Mouse (Mus musculus) left cerebral cortex, adult 9 months (tissue): ENCODE results near the gene Tmem251.

Experiments
- DNase-seq, 2 experiments: peaks; one replicate each; pipeline ENCODE4 v3.0.0; 2022; ENCODE audit warnings: low spot score in 2 of 2

Tmem251 gene

GRCm38 (mm10) chr12:102757055-102757688 is 13.6 kb downstream of the Tmem251 start:
- DNase-seq = no peak

GRCm38 (mm10) chr12:102757689-102758402 is 14.3 kb downstream of the Tmem251 start, which contains the start of the genes Gm28051, Gon7 and Ubr7:
Gene Gm28051 (minus strand): TSS chr12:102757765.
Gene Gon7 (minus strand): TSS chr12:102757803.
Gene Ubr7 (plus strand): TSS chr12:102757967.
- DNase-seq = peak; percentile 90 to 97

GRCm38 (mm10) chr12:102758403-102758756 is 14.8 kb downstream of the Tmem251 start, which contains the start of gene Gm20604:
Gene Gm20604 (minus strand): TSS chr12:102758672.
- DNase-seq = peak in 1 of 2 experiments; percentile 26

- DNase-seq = no peak
These were observed 15.4 kb downstream of the Tmem251 start for GRCm38 (mm10) chr12:102758936-102759335.

- DNase-seq = no peak
These were observed 18.1 kb downstream of the Tmem251 start for GRCm38 (mm10) chr12:102761668-102762067.

- DNase-seq = no peak
These were observed 20.1 kb downstream of the Tmem251 start for GRCm38 (mm10) chr12:102763696-102764095.

GRCm38 (mm10) chr12:102769000-102769399 is 25.4 kb downstream of the Tmem251 start:
- DNase-seq = no peak

- DNase-seq = no peak
These were observed 28.0 kb downstream of the Tmem251 start for GRCm38 (mm10) chr12:102771601-102772000.

GRCm38 (mm10) chr12:102772676-102773075 is 29.1 kb downstream of the Tmem251 start:
- no peak for DNase-seq

GRCm38 (mm10) chr12:102776035-102776434 is 32.5 kb downstream of the Tmem251 start:
- DNase-seq = no peak

GRCm38 (mm10) chr12:102778151-102778550 is 34.6 kb downstream of the Tmem251 start:
- no peak for DNase-seq

- no peak for DNase-seq
These were observed 35.9 kb downstream of the Tmem251 start for GRCm38 (mm10) chr12:102779452-102779851.

- DNase-seq = no peak
These were observed 39.3 kb downstream of the Tmem251 start for GRCm38 (mm10) chr12:102782841-102783240.

GRCm38 (mm10) chr12:102784899-102785592 is 41.5 kb downstream of the Tmem251 start:
- DNase-seq = no peak

GRCm38 (mm10) chr12:102785593-102785985 is 42.0 kb downstream of the Tmem251 start:
- DNase-seq = no peak

- DNase-seq = no peak
These were observed 44.4 kb downstream of the Tmem251 start for GRCm38 (mm10) chr12:102787927-102788326.
